Mouse (Mus musculus): ENCODE data around the gene Olfr1336.
"Not testable (repeated sequence)": the region's sequence is repeated elsewhere in the genome, so short reads cannot be mapped to it uniquely, and the experiment has no call there.

The Olfr1336 gene

DNA sequence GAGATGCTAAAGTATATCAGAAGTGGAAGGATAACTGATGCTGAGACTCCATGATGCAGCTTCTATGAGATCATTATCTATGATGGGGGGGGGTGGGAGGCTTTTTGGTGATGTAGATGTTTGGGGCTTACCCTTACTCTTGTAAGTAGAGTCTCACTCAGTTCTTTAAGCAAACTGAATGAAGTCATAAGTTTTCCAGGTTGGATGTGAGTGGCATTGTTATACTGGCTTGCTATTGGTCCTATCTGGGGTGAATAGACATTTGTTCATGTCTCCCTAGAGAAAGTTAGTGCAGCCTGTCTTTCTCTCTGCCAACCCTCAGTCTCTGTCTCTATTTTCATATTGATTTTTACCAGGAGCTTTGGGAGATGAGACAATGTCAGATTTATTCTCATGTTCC lies at the start of gene Olfr1336:
Olfr1336 (plus strand) TSS at position 301 of the 400 bp plus-strand sequence.
- DNase-seq (ENCODE audit: low spot score in 2 of 2), result no peak

DNA sequence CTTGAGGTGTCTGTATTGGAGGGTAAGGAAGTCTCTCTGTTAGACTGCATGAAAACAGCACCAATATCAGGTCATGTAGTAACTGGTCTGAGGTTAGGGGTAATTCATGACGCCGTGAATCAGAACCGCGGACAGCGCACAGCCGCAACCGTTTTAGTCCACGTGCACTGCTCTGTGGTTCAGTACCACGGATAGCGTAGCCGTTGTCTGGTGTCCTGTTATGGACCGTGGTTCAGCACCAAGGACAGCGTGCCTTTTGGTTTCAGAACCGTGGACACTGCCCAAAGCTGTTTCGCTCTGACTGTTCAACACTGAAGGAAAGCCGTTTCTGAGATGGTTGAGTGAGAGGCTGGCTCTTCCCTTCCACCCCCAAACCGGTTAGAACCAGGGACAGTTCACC lies 45.9 kb upstream of the Olfr1336 start, which contains the start of gene Gm20715:
Gm20715 (plus strand) TSS at position 235 of the 400 bp plus-strand sequence.
- DNase-seq (ENCODE audit: low spot score in 2 of 2), result peak; percentile 49 to 61

DNA sequence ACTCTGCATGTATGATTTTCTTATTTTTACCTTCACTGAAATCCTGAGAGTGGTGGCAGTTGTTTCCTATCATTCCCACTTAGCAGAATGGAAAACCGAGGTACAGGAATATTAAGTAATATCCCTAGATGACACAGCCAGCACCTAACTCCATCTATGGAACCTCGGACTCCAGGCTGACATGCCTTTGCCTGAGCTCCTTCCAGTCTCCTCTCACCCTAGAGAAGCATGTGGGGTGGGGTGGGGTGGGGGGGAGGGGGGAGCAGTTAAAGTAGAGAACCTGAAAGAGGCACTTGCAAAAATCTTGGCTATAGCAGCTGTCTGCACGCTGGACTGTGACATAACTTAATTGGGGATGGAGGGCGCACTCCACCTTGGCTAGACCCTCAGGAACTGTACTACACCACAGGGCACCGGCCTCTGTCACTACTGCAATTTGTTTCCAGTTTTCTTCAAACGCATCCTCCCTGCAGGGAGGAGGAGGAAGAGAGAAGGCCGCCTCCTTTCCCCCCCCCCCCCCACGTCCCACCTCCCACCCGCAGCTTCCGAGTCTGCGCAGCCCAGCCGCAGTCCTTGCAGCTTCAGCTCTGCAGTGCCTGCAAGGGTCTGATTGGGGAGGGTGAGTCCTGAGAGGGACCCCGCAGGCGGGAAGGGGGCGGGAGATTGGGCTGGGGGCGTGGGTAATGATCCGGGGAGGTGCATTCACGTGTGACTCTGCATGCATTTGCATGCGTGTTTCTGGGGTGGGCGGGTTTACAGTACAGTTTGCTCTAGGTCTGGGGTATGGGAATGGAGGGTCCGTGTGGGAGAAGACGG lies 41.1 kb upstream of the Olfr1336 start:
- peak; percentile 18 to 30 for DNase-seq (ENCODE audit: low spot score in 2 of 2)

DNA sequence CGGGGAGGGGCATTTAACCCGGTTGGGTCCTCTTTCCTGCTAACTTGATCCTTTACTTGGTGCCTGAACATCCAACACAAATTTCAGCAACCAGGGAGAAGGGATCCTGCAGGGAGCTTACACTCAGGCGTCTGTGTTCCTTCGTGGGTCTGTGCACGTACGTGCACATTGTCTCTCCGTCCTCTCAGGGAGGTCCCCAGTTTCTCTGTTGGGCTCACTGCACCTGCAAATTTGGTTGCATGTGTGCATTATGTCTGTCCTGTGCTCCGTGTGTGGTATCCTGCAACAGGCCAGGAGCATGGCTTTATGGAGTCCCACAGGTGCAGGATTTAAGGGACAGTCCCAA lies 40.6 kb upstream of the Olfr1336 start:
- DNase-seq (ENCODE audit: low spot score in 2 of 2), result no peak

DNA sequence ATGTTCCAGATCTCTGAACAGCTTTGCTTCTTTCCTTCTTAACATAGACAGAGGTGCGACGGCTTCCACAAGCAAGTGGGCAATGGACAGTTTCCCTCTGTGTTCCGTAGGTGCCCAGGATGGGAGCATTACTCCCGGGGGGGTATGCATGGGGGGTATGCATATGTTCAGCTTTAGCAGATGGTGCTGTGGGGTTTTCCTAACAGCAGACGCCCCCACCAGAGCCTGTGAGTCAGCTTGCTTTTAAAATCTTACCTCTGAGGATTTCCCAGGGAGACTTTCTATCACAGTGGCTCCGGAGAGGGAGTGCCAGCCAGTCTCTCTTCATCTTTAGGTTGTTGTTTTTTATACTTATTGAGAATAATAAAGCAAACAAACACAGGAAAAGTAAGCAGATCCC lies 36.1 kb upstream of the Olfr1336 start:
- peak; percentile 32 to 43 for DNase-seq (ENCODE audit: low spot score in 2 of 2)

DNA sequence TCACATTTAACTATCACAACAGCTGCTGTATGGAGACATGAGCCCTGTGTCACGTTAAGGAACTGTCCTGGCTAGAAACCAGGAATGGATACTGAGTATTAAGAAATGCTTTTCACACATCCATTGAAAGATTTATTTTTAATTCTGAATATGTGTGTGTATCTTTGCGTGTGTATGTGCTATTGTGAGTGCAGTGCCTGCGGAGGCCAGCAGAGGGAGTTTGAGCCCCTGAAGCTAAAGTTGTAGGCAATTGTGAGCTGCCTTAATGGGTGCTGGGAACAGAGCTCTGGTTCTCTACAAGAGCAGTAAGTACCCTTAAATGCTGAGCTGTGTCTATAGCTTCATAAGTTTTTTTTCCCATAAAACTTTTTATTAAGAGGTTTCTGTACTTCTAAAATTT lies 26.6 kb upstream of the Olfr1336 start:
- DNase-seq (ENCODE audit: low spot score in 2 of 2), result no peak

DNA sequence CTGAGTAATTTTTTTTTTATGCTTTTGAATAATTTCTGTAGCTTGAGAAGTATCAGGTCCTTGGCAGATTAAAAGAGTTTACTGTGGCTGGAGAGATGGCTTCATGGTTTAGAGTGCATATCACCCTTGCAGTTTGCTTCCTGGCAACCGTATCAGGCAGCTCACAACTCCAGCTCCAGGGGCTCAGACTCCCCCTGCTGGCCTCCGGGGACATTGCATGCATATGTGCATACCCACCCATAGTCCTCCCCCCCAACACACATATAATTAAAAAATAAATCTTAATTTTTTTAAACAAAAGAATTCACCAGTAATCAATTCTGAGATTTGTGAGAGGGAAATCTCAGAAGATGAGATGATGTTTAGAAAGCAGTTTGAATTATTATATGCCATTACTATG lies 25.6 kb upstream of the Olfr1336 start:
- no peak for DNase-seq (ENCODE audit: low spot score in 2 of 2)

DNA sequence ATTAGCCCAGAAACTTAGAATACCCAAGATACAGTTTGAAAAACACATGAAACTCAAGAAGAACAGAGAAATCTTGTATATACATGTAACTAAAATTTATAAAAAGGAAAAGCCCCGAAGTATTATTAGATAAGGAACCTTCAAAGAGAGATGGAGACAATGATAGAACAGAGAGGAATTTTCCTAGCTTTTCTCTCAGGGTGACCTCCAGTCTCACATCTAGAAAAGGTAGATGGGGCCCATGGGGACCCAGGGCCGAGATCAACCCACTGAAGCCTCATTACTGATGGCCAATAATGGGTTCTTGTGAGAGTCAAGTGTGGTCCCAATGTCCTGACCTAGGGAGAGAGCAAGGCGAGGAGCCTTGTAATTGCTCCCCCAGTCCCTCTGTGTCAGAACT lies 17.6 kb upstream of the Olfr1336 start, which contains the start of gene Olfr1344:
Olfr1344 (plus strand) TSS at position 301 of the 400 bp plus-strand sequence.
- no peak for DNase-seq (ENCODE audit: low spot score in 2 of 2)

DNA sequence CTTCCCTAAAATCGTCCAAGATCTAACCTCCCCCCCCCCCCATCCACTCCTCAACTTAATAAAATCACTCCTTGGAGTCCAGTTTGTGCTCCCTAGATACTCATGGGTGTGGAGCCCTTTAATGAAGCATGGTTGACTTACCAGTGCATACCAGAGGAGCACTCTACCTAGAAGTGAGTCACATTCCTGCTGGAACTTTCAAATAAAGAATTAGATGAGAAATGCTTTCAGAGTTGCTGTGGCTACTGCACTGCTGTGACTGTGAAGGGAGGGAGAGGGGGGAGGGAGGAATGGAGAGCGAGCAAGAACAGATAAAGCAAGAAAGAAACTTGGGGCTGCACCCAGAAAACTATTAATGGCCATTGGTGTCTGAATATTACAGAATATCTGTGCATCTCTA lies 14.8 kb upstream of the Olfr1336 start:
- no peak for DNase-seq (ENCODE audit: low spot score in 2 of 2)

DNA sequence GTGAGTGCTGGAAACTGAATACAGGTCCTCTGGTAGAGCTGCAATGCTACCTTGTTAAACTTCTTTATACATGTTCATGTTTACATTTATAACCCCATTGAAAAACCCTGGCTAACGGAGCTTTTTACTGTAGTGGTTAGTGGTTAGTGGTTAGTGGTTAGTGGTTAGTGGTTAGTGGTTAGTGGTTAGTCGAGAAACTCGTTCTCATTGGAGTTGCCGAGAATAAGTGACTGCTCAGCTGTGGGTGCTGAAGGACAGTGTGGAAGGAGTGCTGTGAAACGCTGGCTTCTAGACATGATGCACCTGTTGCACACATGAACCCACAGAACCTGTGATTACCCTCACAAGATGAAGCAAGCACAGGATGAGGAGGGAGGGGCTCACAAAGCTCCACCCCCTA lies 8.2 kb upstream of the Olfr1336 start:
- no peak for DNase-seq (ENCODE audit: low spot score in 2 of 2)

DNA sequence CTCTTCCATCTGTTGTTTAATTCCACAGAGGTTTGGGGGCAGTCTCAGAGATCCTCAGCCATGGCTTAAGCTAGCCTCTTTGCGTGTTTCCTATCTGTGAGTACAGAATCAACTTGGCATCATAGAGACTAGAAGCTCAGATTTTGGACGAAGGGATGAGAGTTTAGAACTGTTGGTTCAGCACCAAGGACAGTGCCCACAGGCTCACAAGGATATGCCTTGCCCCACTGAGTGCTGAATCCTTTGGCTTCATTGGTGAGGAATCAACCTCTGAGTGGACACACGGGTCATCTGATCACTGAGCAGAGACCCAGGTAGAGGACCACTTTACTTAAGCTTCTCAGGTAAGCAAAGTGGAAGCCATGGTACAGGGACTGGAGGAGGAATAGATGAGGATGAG lies 431 bp downstream of the Olfr1336 start:
- DNase-seq (ENCODE audit: low spot score in 2 of 2), result no peak

DNA sequence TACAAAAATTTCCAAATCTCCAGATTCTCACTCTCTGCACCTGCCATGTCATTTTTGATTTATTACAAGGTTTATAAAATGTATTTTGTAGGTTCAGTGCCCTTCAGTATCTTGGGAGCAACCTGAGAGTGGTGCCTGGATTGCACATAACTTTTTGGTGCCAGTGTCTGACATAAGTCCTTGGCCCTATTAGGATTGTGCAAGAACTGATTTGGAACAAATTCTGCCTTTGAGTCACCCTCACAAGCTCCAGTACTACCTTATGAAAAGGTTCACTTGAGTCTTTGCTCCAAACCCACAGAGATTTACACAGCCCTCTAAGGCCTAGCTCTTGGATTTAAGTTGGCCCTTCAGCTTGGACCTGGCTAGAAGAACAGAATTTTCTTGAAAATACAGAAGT lies 11.0 kb downstream of the Olfr1336 start, which contains the start of gene Olfr1346:
Olfr1346 (plus strand) TSS at position 151 of the 400 bp plus-strand sequence.
- no peak for DNase-seq (ENCODE audit: low spot score in 2 of 2)

DNA sequence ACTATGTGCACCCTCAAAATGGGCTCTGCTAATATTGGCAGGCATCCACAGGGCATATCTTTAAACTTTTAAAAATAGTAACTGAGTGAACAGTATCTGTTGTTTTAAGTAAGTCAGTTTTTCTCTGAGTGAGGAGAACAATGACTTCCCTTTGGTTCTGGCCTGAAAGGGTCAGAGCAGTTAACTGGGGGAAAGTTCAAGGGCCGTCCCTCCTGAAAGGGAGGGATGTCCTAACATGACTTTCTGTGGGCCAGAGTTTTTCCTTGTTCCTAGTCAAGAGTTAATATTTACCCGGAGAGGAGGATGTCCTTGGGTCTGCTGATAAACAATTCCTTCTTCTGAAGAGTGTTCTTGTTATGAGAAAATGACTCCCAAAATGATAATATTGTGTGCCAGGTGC lies 21.7 kb downstream of the Olfr1336 start:
- not testable (repeated sequence) for DNase-seq (ENCODE audit: low spot score in 2 of 2)

DNA sequence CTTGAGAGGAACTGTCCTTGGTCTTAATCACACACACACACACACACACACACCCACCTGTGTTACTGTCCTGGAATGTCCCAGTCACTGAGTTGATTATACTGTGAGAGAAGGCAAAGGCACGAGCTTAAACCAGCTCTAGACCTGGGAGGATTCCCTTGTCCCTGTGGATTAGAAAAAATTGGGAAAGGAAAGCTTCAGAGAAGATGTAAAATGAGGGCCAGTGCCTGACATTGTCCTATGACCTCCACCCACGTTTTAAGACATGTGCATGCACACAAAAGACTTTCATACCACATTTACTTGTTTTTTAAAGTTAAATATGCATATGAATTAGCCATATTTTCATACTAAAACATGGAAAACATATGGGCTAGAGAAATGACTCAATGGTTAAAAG lies 30.9 kb downstream of the Olfr1336 start, which contains the start of gene Olfr5:
Olfr5 (minus strand) TSS at position 101 of the 400 bp plus-strand sequence.
- no peak for DNase-seq (ENCODE audit: low spot score in 2 of 2)

DNA sequence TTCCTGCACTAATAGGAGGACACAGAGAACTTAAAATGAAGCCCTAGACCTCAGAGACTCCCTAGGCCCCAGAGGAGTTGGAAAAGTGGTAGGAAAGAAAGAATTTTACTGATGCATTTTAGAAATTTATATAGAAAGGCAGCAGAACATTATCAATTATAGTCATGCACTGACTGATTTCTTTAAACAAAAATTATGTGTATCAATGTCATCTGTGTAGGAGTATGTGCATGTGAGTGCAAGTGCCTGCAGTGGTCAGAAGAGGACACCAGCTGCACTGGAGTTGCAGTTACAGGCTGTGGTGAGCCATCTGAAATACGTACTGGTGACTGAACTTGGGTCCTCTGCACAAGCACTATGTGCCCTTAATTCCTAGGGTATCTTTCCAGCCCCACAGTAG lies 43.7 kb downstream of the Olfr1336 start, which contains the start of gene Olfr1347:
Olfr1347 (minus strand) TSS at position 101 of the 400 bp plus-strand sequence.
- DNase-seq (ENCODE audit: low spot score in 2 of 2), result no peak

DNA sequence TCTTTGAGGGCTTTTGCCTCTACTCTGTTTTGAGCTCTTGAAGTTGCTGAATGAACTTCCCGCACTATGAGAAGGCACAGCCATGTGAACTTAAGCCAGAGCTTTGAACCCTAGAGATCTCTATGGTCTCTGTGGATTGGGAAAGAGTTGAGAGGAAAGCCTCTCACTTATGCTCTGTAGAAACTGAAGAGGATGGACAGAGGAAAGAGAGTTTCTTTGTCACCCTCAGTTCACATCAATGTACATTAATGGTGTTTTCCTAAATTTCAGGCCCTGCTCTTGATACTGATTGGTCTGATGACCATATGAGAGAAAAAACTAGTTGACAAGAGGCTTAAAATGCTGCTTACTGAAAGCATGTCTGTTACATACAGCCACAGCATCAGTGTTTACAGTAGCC lies 52.7 kb downstream of the Olfr1336 start, which contains the start of gene Olfr1348:
Olfr1348 (minus strand) TSS at position 101 of the 400 bp plus-strand sequence.
- no peak for DNase-seq (ENCODE audit: low spot score in 2 of 2)

Measured in right cerebral cortex, postnatal 36 days (tissue).